Mouse (Mus musculus): Measurements from ENCODE around the gene Slc35d2. TPM values are rescaled to one million over a fixed set of nuclear protein-coding genes. Genes with fewer than 3 reads are reported as not detected.

The Slc35d2 gene
- 10 to 100 TPM; 22.7 to 37.4 TPM for polyA plus RNA-seq (2017; shearing (Covaris generic))

GRCm38 (mm10) chr13:64128858-64129615 lies at the start of gene Slc35d2:
TSS of gene Slc35d2 (minus strand) at chr13:64129368.

GRCm38 (mm10) chr13:64161548-64161915 lies 32.4 kb upstream of the Slc35d2 start, which contains the start of gene Habp4:
TSS of gene Habp4 (plus strand) at chr13:64161824.

GRCm38 (mm10) chr13:64153083-64153682 lies 24.0 kb upstream of the Slc35d2 start, which contains the start of gene Zfp367:
TSS of gene Zfp367 (minus strand) at chr13:64153202.

GRCm38 (mm10) chr13:64089130-64089529 lies 40.0 kb downstream of the Slc35d2 start, which contains the start of gene Hsd17b3:
TSS of gene Hsd17b3 (minus strand) at chr13:64089230.

Other genes starting within 250 kb of the Slc35d2 start
- gene Hsd17b3, start 40.1 kb downstream of the Slc35d2 start, polyA plus RNA-seq (2017; shearing (Covaris generic)), result under 1 TPM in 1 of 2 experiments, not detected in 1; 0.37 TPM
- gene Zfp367, start 23.8 kb upstream of the Slc35d2 start, polyA plus RNA-seq (2017; shearing (Covaris generic)), result 10 to 100 TPM; 10.8 to 13.4 TPM
- 10 to 100 TPM; 30.0 to 38.0 TPM for gene Habp4, start 32.5 kb upstream of the Slc35d2 start, polyA plus RNA-seq (2017; shearing (Covaris generic))
- gene Cdc14b, start 145.9 kb upstream of the Slc35d2 start, polyA plus RNA-seq (2017; shearing (Covaris generic)), result 10 to 100 TPM in 1 of 2 experiments, 1 to 10 TPM in 1; 4.6 to 13.2 TPM
- 10 to 100 TPM; 20.9 to 34.5 TPM for gene Aaed1, start 183.3 kb upstream of the Slc35d2 start, polyA plus RNA-seq (2017; shearing (Covaris generic))
- gene Ctsl, start 241.5 kb upstream of the Slc35d2 start, polyA plus RNA-seq (2017; shearing (Covaris generic)), result 10 to 100 TPM in 1 of 2 experiments, 1 to 10 TPM in 1; 3.3 to 15.5 TPM